In the genomic region with DNA sequence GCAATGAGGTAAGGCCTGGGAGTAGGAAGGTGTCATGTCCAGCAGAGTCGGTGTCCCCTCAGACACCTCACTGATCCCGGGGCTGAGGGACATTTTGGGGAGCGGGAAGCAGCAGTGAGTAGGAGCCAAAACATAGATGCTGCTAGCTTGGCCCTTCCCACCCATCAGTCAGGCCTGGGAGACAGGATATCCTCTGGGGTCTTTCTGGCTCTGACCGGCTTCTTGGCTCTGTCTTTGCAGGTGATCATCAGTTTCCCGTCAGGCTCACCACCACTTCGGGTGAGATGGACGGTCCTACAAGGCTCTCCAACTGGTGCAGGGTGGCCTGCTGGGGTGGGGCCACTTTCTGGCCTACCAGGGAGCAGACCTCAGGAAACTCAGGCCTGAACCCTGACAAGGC, we compare ENCODE assay signal across 16 mouse cellular contexts.
"Had no signal": no experiment of that assay in that cellular context is flagged by ENCODE, and none has a peak within 500 bp of the region (broad histone marks: within the 10 kb centered on the region; RNA-seq: fewer than 3 reads in every experiment).

No protein-coding gene starts in this region.

- H3K27ac ChIP-seq: neural tube, embryonic 13.5 days; neural tube, embryonic 15.5 days; stomach, embryonic 15.5 days; stomach, postnatal 0 days had no signal

- H3K27me3 ChIP-seq: neural tube, embryonic 13.5 days; neural tube, embryonic 15.5 days; stomach, embryonic 15.5 days had no signal

- DNase-seq: retina, postnatal 1 day; right cerebral cortex, adult 18-20 months; right cerebral cortex, postnatal 14 days; right cerebral cortex, postnatal 25 days; right cerebral cortex, postnatal 4 days; spleen, adult 18-20 months; thymus, adult 18-20 months; thymus, adult 2 months; thymus, postnatal 14 days; thymus, postnatal 25 days; thymus, postnatal 36 days; thymus, postnatal 4 days had no signal

- H3K4me3 ChIP-seq: neural tube, embryonic 13.5 days; neural tube, embryonic 15.5 days; stomach, embryonic 15.5 days had no signal

- H3K9ac ChIP-seq: neural tube, embryonic 13.5 days; neural tube, embryonic 15.5 days; stomach, embryonic 15.5 days had no signal

- H3K9me3 ChIP-seq: neural tube, embryonic 13.5 days; neural tube, embryonic 15.5 days; stomach, embryonic 15.5 days had no signal

- H3K4me2 ChIP-seq: neural tube, embryonic 13.5 days; neural tube, embryonic 15.5 days; stomach, embryonic 15.5 days had no signal
